Mouse (Mus musculus) inflammation-experienced regulatory T-cells, adult 16 weeks (primary cell): ENCODE measurements around the gene Gm28891. TPM values are rescaled to one million over a fixed set of nuclear protein-coding genes. Genes with fewer than 3 reads are reported as not detected.

Source experiments
- polyA plus RNA-seq: library from polyadenylated mRNA; unstranded; fragments of 100-300 nt; shearing (Covaris generic); gene quantifications from one replicate; pipeline ENCODE4 v1.2.1, GENCODE M21; 2017

Gm28891 gene
- polyA plus RNA-seq, result not detected

GRCm38 (mm10) chrY:60240902-60241301 is at the start of gene Gm28891:
Gene Gm28891, plus strand, starts transcription at chrY:60241202.

